Mouse (Mus musculus) G1E (cell line): ENCODE measurements around the gene Il17c.

ENCODE experiments used
- CTCF ChIP-seq: IDR thresholded peaks from 2 replicates; pipeline ENCODE4 v1.5.1; 2012; ENCODE audit warnings: low read depth, low read length, inconsistent platforms, mixed read lengths
- GATA1 ChIP-seq: IDR thresholded peaks from 2 replicates; pipeline ENCODE4 v1.6.1; 2012; ENCODE audit warnings: borderline replicate concordance, low read length, inconsistent platforms, mixed read lengths
- GATA2 ChIP-seq: IDR thresholded peaks from 2 replicates; pipeline ENCODE4 v1.6.1; 2012; ENCODE audit warnings: low read depth, low read length, inconsistent platforms, borderline replicate concordance
- POLR2AphosphoS5 ChIP-seq: IDR thresholded peaks from 2 replicates; pipeline ENCODE4 v1.6.1; 2012; ENCODE audit warnings: low read depth, low read length, inconsistent platforms; ENCODE audit not compliant: insufficient replicate concordance
- TAL1 ChIP-seq: conservative IDR thresholded peaks from 2 replicates; pipeline ENCODE4 v1.6.1; 2012; ENCODE audit warnings: low read depth, low read length, inconsistent platforms, mixed read lengths

- TF ChIP-seq CTCF (no peak), POLR2AphosphoS5 (no peak), TAL1 (no peak), GATA1 (no peak), GATA2 (no peak)
Measured at GRCm38 (mm10) chr8:122426145-122426544, 4.3 kb downstream of the Il17c start.
